Mouse (Mus musculus): Measurements from ENCODE around the gene Gata3. TPM values are rescaled to one million over a fixed set of nuclear protein-coding genes. Genes with fewer than 3 reads are reported as not detected.
A peak's percentile ranks its signal among the peaks of the same experiment; 100 is the strongest.

Gata3 gene
- polyA plus RNA-seq, 1 experiment from 2014 or later, result 15.7 TPM

DNA sequence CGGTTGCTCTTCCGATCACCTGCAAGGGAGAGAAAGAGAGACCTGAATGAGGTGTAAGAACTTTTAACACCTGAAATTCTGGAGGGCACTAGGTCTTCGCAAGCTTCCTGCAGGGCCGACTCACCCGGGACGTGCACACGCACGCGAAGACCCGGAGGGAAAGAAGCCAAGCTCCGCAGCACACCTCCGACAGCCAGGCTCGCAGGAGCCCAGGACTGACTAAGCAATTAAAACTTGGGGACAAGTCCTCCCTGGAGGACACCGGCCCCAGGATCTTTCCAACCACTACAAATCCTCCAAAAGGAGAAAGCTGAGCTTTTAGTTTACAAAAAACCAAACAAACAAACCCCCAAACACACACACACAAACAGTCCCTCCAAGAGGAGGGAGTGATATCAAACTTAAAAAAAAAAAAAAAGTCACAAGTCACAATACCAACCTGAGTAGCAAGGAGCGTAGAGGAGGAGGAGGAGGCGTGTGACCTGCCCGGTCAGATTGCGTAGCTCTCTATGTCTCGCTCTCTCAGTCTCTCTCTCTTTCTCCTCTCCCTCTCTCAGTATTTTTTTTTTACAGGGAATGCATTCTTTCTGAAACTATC, 11.8 kb downstream of the Gata3 start:
- Histone ChIP-seq H3K4me3 (ENCODE audit: low read depth, low read length) (peak overlapping the region; percentile 48), H3K4me1 (ENCODE audit: control insufficient read depth, insufficient read depth, low read length) (peaks cover 26% of the 10 kb centered on the region; the same call in 1 of the 2 replicates), H3K4me2 (ENCODE audit: low read depth, low read length) (peak overlapping the region; percentile 77), H3K27me3 (replicated peaks; ENCODE audit: control insufficient read depth, insufficient read depth, low read length) (peaks cover 89% of the 10 kb centered on the region), H3K9me3 (ENCODE audit: control insufficient read depth, low read length) (no peaks in the 10 kb centered on the region), H3K27ac (replicated peaks; ENCODE audit: low read depth, low read length) (peak overlapping the region; percentile 65), H3K36me3 (ENCODE audit: control insufficient read depth, insufficient read depth, low read length) (no peaks in the 10 kb centered on the region), H3K9ac (ENCODE audit: low read depth, low read length) (peak overlapping the region; percentile 67)
- WGBS, result 0% methylated on average over 18 of the region's 19 CpGs
- ATAC-seq (ENCODE audit: low read depth) (no peak), DNase-seq (ENCODE audit: low spot score) (no peak)

GRCm38 (mm10) chr2:9877326-9877690, 12.5 kb downstream of the Gata3 start:
- Histone ChIP-seq H3K36me3 (ENCODE audit: control insufficient read depth, insufficient read depth, low read length) (no peaks in the 10 kb centered on the region), H3K27ac (replicated peaks; ENCODE audit: low read depth, low read length) (peak overlapping the region; percentile 65), H3K9me3 (ENCODE audit: control insufficient read depth, low read length) (no peaks in the 10 kb centered on the region), H3K4me2 (ENCODE audit: low read depth, low read length) (peak overlapping the region; percentile 77), H3K9ac (ENCODE audit: low read depth, low read length) (peak overlapping the region; percentile 67), H3K27me3 (replicated peaks; ENCODE audit: control insufficient read depth, insufficient read depth, low read length) (peaks cover 87% of the 10 kb centered on the region), H3K4me1 (ENCODE audit: control insufficient read depth, insufficient read depth, low read length) (peaks cover 19% of the 10 kb centered on the region; the same call in 1 of the 2 replicates), H3K4me3 (ENCODE audit: low read depth, low read length) (peak overlapping the region; percentile 48)
- DNase-seq (ENCODE audit: low spot score) (no peak), ATAC-seq (ENCODE audit: low read depth) (no peak)
- WGBS, result 1% methylated on average over 32 of the region's 35 CpGs

GRCm38 (mm10) chr2:9876621-9877325, 13.1 kb downstream of the Gata3 start:
- no peak for ATAC-seq (ENCODE audit: low read depth)
- Histone ChIP-seq H3K4me2 (ENCODE audit: low read depth, low read length) (peak overlapping the region; percentile 77), H3K9ac (ENCODE audit: low read depth, low read length) (peak overlapping the region; percentile 67), H3K36me3 (ENCODE audit: control insufficient read depth, insufficient read depth, low read length) (no peaks in the 10 kb centered on the region), H3K4me3 (ENCODE audit: low read depth, low read length) (peak overlapping the region; percentile 48), H3K9me3 (ENCODE audit: control insufficient read depth, low read length) (no peaks in the 10 kb centered on the region), H3K27ac (replicated peaks; ENCODE audit: low read depth, low read length) (peak overlapping the region; percentile 65), H3K4me1 (ENCODE audit: control insufficient read depth, insufficient read depth, low read length) (peaks cover 16% of the 10 kb centered on the region; the same call in 1 of the 2 replicates), H3K27me3 (replicated peaks; ENCODE audit: control insufficient read depth, insufficient read depth, low read length) (peaks cover 82% of the 10 kb centered on the region)
- DNase-seq (ENCODE audit: low spot score), result no peak
- WGBS, result 4% methylated on average over 31 of the region's 31 CpGs

DNA sequence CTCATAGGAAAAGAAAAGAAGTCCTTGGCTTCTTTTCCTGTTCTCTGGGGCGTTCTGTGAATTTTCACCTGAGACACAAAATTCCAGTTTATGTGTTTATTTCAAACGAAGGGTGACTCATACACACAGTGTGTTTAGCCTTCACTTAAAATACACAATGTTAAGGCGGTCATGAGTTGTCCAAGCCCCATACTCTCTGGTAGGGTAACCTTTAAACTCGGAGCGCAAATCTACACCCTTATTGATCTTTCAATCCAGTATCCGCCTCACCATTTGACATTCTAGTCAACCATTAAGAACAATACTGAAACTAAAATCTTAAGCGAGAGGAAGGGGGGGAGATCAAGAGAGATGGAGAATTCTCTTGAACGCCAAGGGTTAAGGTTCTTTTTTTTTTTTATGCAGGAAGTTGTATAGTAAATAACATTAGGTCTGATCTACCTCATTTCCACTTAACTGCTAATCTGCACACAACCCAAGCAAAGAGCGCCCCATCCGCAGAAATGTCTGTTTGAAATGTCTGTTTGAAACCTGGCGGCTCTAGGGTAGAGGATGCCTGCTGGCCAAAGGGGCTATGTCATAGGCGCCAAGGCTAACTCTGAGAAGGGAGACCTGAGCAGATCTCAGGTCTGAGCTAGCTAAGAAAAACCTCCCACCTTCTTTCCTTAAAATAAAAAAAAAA, 14.0 kb downstream of the Gata3 start:
- WGBS, result 24% methylated on average over 12 of the region's 12 CpGs
- Histone ChIP-seq H3K4me2 (ENCODE audit: low read depth, low read length) (peak overlapping the region; percentile 77), H3K4me1 (ENCODE audit: control insufficient read depth, insufficient read depth, low read length) (0 out of 2 replicates have a peak, but pooled peaks cover 10% of the 10 kb centered on the region), H3K4me3 (ENCODE audit: low read depth, low read length) (peak overlapping the region; percentile 48), H3K9ac (ENCODE audit: low read depth, low read length) (peak overlapping the region; percentile 67; the same call in 1 of the 2 replicates), H3K9me3 (ENCODE audit: control insufficient read depth, low read length) (no peaks in the 10 kb centered on the region), H3K27me3 (replicated peaks; ENCODE audit: control insufficient read depth, insufficient read depth, low read length) (peaks cover 75% of the 10 kb centered on the region), H3K36me3 (ENCODE audit: control insufficient read depth, insufficient read depth, low read length) (no peaks in the 10 kb centered on the region), H3K27ac (replicated peaks; ENCODE audit: low read depth, low read length) (no peak overlapping the region)
- no peak for ATAC-seq (ENCODE audit: low read depth)
- DNase-seq (ENCODE audit: low spot score), result no peak

- ATAC-seq (ENCODE audit: low read depth) (no peak), DNase-seq (ENCODE audit: low spot score) (no peak)
- WGBS, result 13% methylated on average over 4 of the region's 4 CpGs
- H3K27ac ChIP-seq (replicated peaks; ENCODE audit: low read depth, low read length), result no peak overlapping the region
- peak overlapping the region; percentile 77 for H3K4me2 ChIP-seq (ENCODE audit: low read depth, low read length)
- H3K9me3 ChIP-seq (ENCODE audit: control insufficient read depth, low read length), result no peaks in the 10 kb centered on the region
- peak overlapping the region; percentile 45; the same call in 1 of the 2 replicates for H3K9ac ChIP-seq (ENCODE audit: low read depth, low read length)
- 0 out of 2 replicates have a peak, but pooled peaks cover 7% of the 10 kb centered on the region for H3K4me1 ChIP-seq (ENCODE audit: control insufficient read depth, insufficient read depth, low read length)
- no peaks in the 10 kb centered on the region for H3K36me3 ChIP-seq (ENCODE audit: control insufficient read depth, insufficient read depth, low read length)
- peak overlapping the region; percentile 48 for H3K4me3 ChIP-seq (ENCODE audit: low read depth, low read length)
- H3K27me3 ChIP-seq (replicated peaks; ENCODE audit: control insufficient read depth, insufficient read depth, low read length), result peaks cover 69% of the 10 kb centered on the region
These were observed 14.6 kb downstream of the Gata3 start for GRCm38 (mm10) chr2:9875220-9875619.

GRCm38 (mm10) chr2:9874467-9875219, 15.2 kb downstream of the Gata3 start:
- H3K27ac ChIP-seq (replicated peaks; ENCODE audit: low read depth, low read length), result no peak overlapping the region
- H3K36me3 ChIP-seq (ENCODE audit: control insufficient read depth, insufficient read depth, low read length), result no peaks in the 10 kb centered on the region
- H3K4me2 ChIP-seq (ENCODE audit: low read depth, low read length), result peak overlapping the region; percentile 77
- H3K27me3 ChIP-seq (replicated peaks; ENCODE audit: control insufficient read depth, insufficient read depth, low read length), result peaks cover 64% of the 10 kb centered on the region
- WGBS, result 14% methylated on average over 38 of the region's 39 CpGs
- H3K9ac ChIP-seq (ENCODE audit: low read depth, low read length), result peak overlapping the region; percentile 45
- no peak for ATAC-seq (ENCODE audit: low read depth)
- 0 out of 2 replicates have a peak, but pooled peaks cover 7% of the 10 kb centered on the region for H3K4me1 ChIP-seq (ENCODE audit: control insufficient read depth, insufficient read depth, low read length)
- no peaks in the 10 kb centered on the region for H3K9me3 ChIP-seq (ENCODE audit: control insufficient read depth, low read length)
- no peak for DNase-seq (ENCODE audit: low spot score)
- peak overlapping the region; percentile 48 for H3K4me3 ChIP-seq (ENCODE audit: low read depth, low read length)

GRCm38 (mm10) chr2:9873757-9874156, 16.1 kb downstream of the Gata3 start:
- 0 out of 2 replicates have a peak, but pooled peaks cover 7% of the 10 kb centered on the region for H3K4me1 ChIP-seq (ENCODE audit: control insufficient read depth, insufficient read depth, low read length)
- no peak overlapping the region for H3K27ac ChIP-seq (replicated peaks; ENCODE audit: low read depth, low read length)
- peak overlapping the region; percentile 45 for H3K9ac ChIP-seq (ENCODE audit: low read depth, low read length)
- H3K9me3 ChIP-seq (ENCODE audit: control insufficient read depth, low read length), result no peaks in the 10 kb centered on the region
- peaks cover 56% of the 10 kb centered on the region for H3K27me3 ChIP-seq (replicated peaks; ENCODE audit: control insufficient read depth, insufficient read depth, low read length)
- 34% methylated on average over 2 of the region's 2 CpGs for WGBS
- ATAC-seq (ENCODE audit: low read depth) (no peak), DNase-seq (ENCODE audit: low spot score) (no peak)
- H3K36me3 ChIP-seq (ENCODE audit: control insufficient read depth, insufficient read depth, low read length), result no peaks in the 10 kb centered on the region
- H3K4me2 ChIP-seq (ENCODE audit: low read depth, low read length), result peak overlapping the region; percentile 77
- H3K4me3 ChIP-seq (ENCODE audit: low read depth, low read length), result peak overlapping the region; percentile 48

DNA sequence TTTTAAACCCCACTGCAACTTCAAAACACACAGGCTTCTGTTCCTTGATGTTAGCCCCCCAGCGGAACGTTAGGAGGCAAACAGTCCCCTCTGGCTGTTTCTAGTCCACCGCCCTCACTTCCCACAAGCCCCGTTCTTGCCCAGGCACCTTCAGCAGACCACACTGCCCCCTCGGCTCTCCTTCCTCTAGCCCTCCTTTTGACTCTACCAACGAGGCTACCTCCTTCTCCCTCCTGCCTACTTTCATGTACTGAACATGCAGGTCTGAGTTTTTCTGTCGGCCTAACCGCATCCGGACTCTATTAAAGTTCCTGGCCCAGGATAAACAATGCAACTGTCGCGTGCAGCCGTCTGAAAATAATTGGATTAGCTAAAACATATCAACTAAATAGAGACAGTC, 17.2 kb downstream of the Gata3 start:
- Histone ChIP-seq H3K36me3 (ENCODE audit: control insufficient read depth, insufficient read depth, low read length) (no peaks in the 10 kb centered on the region; the same call in 1 of the 2 replicates), H3K27ac (replicated peaks; ENCODE audit: low read depth, low read length) (no peak overlapping the region), H3K4me2 (ENCODE audit: low read depth, low read length) (peak overlapping the region; percentile 44), H3K27me3 (replicated peaks; ENCODE audit: control insufficient read depth, insufficient read depth, low read length) (peaks cover 54% of the 10 kb centered on the region), H3K4me3 (ENCODE audit: low read depth, low read length) (peak overlapping the region; percentile 48), H3K9ac (ENCODE audit: low read depth, low read length) (peak overlapping the region; percentile 45; the same call in 1 of the 2 replicates), H3K4me1 (ENCODE audit: control insufficient read depth, insufficient read depth, low read length) (0 out of 2 replicates have a peak, but pooled peaks cover 7% of the 10 kb centered on the region), H3K9me3 (ENCODE audit: control insufficient read depth, low read length) (no peaks in the 10 kb centered on the region)
- no peak for DNase-seq (ENCODE audit: low spot score)
- no peak for ATAC-seq (ENCODE audit: low read depth)
- WGBS, result 10% methylated on average over 12 of the region's 12 CpGs

Measured in embryonic facial prominence, embryonic 14.5 days (tissue).